Mouse (Mus musculus) ES-E14 (cell line): ENCODE measurements around the gene Scgb1a1.

Experiments used
- HCFC1 ChIP-seq: IDR thresholded peaks from 2 replicates; pipeline ENCODE4 v1.6.1; 2012; ENCODE audit warnings: low read length, inconsistent platforms, borderline replicate concordance; ENCODE audit not compliant: insufficient read depth
- MAFK ChIP-seq: IDR thresholded peaks from 2 replicates; pipeline ENCODE4 v1.6.1; 2014; ENCODE audit warnings: mild to moderate bottlenecking, low read depth, low read length, inconsistent platforms; ENCODE audit not compliant: insufficient read depth
- ZNF384 ChIP-seq: IDR thresholded peaks from 2 replicates; pipeline ENCODE4 v1.6.1; 2012; ENCODE audit warnings: low read depth, low read length, inconsistent platforms

GRCm38 (mm10) chr19:9059391-9059790, 28.4 kb downstream of the Scgb1a1 start:
- TF ChIP-seq ZNF384 (no peak), MAFK (no peak), HCFC1 (no peak)
